Mouse (Mus musculus): ENCODE measurements around the gene Hpse2.
A peak's percentile ranks its signal among the peaks of the same experiment; 100 is the strongest.
"Not testable (repeated sequence)": the region's sequence is repeated elsewhere in the genome, so short reads cannot be mapped to it uniquely, and the experiment has no call there.

Hpse2 gene

DNA sequence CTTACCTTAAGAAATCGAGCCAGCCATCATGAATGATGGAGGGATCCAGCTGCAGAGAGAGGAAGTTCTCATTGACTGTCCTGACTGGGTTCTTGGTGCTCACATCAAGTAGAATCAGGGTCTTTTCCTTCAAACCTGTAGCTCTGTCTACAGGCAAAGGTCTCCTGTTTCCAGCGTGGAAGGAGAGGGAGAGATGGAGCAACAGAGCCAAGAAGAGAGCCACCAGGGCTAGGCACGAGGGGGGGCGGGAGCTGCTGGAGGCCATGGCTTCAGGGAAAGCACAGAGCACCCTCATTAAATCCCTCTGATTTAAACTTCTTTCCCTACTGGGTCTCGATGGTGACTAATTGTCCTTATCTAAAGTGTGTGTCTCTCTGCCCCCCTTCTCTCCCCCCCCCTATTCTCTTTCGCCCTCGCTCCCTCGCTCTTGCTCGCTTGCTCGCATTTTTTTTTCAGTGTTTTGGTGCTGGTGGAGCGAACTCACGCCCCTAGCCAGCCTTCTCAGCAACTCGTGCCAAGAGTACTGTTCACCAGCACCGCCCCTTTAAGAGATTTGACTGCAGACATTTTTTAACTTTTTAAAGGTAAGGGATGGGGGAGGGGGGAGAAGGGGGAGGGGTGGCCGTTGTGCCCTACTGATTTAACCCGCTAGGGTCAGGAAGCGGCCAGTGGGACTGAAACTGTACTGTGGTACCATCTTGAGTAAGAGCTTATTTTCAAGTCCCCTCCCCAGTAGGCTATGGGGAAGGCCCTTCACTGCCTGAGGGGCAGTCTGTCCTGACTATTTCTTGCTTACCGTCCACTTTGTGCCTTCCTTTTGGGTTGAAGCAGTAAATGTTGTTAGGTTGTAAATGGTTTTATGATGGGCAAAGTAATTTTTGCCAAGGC is at the start of gene Hpse2:
Gene Hpse2, minus strand, starts transcription at position 339 of the 888 bp plus-strand sequence.
- DNase-seq: peak; percentile 30

DNA sequence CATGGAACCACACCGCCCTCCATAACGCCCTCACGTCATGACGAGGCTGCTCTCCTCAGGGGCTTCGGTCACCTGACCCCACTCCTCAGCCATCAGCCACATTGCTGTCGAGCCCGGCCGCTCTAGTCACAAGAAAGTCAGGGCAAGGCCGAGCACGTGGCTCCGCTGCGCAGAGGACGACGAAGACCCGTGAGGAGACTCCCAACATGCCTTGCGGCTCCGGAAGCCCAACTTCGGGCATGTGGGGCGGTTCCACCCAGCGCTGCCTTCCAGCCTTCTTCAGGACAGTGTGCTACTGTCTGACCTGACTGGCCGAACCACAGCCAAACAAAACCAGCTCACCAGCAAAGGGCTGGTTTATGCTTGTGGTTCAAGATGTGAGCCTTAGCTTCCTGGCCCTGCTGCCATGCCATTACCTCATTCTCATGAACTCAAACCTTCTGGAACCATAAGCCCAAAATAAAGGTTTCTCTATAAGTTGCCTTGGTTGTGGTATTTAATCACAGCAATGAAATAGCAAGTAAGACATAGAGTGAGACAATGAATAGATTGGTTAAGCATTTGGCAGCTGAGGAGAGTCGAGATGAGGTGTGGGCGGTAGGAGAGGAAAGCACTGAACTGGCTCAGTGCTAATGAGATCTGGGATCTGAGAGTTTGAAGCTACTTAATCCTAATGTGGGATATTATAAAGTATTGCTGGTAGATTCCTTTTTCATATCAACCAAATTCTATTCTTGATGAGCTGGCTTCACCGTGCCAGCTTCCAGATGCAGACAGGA is 39.5 kb upstream of the Hpse2 start:
- no peak for DNase-seq

DNA sequence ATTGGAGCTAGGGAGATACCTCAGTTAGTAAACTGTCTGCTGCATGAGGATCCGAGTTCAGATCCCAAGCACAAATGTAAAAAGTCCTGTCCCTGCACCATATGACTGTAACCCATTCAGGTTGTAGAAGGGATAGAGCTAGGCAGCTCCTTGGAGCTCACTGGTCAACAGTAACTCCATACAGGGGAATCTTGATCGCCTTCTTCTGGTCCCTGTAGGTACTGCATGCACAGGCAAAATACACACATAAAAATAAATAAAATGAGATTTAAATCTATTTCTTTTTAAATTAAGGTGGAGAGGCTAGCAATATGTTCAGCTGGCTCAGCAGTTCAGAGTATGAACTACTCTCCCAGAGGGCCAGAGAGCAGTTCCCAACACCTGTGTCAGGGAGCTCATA is 35.9 kb upstream of the Hpse2 start:
- no peak for DNase-seq

DNA sequence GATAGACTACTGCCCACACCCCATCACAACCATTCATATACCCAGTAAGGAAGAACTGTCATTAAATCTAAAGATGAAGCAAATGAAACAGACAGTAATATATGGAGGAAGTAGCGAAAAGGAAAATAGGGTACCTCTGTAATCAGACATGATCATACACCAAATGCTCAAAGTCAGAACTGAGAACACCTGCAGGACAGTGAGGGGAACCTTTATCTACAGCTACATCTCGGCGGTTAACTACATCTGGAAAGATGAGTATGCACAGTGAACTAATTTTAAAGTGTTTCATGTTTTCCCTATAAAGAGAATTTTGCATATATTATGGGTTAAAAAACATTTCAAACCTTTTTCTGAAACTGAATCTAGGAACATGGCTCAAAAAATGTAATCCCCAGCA is 32.4 kb upstream of the Hpse2 start:
- no peak for DNase-seq

DNA sequence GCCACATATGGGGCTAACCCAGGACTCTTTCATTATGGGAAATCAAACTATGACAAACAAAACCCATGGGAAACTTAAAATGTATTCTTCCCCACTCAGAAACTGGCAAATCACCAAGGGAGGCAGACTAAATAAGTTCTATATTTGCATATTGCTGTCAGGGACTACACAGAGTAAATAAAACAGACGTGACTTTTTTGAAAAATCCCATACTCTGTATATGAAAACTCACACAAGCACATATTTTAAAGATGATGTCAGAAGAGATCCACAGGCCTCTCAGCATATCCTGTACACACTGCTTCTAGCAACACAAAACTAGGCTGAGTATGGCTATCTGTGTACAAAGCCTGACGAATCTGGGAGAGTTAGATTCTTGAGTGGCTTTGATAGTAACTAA is 27.4 kb upstream of the Hpse2 start:
- no peak for DNase-seq

DNA sequence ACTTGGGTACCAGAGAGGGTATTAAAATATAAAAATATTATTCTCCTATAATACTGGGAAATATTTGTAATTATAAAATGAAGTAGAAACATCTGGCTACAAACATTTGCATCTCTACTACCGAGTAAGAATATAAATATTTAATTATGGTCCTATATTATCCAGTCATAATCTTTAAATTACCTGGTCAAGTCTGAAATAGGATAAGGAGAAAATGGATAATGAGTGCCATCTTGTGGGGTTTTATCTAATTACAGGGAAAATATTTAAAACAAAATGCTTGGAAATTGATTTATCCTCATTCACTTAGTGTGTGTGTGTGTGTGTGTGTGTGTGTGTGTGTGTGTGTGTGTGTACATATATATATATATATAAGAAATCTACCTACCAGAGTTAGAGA is 19.0 kb upstream of the Hpse2 start:
- DNase-seq: no peak

DNA sequence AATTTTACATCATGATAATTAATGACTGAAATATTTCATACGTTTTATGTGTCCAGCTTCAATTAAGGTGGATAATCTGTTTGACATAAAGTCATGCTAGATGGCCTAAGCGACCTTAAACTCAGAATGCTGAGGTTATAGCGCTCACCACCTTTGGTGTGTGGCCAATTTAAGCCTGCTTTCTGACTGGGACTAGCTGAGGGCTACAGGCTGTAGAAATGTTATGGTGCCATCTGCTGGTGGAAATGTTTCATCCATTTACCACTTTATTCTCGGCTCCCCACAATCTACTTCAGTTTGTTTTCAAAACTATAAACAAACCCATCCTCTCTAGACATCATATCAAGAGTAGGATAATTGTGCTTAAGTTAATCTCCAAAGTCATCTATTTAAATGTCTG is 8.2 kb upstream of the Hpse2 start:
- DNase-seq: peak; percentile 65

DNA sequence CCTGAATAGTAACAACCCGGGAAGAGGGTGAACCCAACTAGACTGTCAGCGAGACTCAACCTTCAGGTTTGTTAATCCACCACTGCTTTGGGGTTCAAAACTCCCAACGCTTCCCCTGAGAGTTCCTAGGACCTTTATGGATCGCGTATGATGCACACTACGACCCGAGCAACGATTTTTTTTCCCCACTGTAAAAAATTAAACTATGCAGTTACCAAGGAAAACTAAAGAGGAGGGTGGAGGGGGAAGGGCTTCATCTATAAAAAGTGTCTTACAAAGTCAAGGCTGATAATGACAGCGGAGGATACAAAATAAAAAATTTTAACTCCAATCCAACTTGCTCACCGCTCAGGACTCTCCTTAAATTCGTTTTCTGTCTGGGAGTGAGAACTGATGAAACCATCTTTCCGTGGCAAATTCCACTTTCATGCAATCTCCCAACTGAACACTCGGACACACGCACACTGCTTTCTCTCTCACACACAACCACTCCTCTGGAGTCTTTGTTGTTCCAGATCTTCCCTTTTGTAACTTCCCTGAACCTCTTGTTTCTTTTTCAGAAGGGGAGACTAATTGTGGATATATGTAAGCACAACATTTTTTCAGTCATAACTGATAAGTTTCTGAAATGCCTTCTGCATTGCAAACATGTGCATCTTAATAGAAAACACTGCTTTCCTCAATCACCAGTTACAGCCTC is 934 bp downstream of the Hpse2 start:
- no peak for DNase-seq

DNA sequence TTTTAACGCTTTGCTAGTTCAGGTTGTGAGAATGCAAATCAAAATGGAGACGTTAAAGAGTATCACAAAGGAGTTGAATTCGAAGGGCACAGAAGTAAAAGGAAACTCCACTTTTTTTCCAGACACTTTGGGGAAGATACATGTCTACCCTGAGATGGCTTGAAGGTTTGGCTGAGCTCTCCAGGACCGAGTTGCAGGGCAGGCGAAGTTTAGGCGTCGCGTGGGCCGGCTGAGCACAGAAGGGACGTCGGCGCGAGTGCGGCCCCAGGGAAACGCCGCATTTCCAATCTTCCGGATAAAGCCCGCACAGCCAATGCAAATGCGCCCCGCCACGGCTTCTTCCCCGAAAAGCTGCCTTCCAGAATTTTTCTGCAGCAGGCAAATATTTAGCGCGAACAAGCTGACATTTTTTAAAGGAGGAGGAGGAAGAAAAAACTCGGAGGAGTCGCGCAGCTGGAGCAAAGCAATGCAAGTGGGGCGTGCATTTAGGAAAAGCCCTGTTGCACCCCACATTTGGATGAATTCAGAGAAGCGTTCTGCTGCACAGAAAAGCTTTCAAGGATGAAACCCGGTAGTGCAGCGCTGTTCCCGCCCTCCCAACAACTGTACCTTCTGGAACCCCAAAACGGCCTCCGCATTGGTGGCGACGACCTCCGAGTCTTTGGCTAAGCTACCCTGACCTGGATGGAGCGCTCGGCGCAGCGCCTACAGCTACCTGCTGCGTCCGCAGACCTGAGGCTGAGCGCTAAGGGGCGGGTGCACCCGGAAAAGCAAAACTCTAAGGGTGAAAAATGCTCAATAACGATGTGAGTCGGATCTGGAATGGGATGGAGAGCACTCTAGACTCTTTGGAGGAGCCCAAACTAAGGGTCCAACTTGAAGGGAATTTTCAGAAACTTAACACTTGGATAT is 1.9 kb downstream of the Hpse2 start:
- no peak for DNase-seq

DNA sequence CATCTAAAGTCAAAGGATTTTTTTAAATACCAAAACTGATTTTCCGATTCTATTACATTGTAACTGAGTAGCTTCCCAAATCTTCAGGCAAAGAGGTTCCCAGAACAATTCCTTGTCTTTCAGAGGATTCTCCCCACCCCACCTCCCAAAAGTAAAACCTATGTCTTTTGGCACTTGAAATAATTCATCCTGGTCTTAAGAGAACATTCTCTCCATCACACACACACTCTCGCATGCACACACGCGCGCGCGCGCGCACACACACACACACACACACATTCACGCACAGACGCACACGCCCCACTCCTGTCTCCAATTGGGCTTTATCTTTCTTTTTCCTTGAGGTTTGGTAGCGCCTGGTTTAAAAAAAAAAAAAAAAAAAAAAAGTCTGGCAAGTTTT is 2.7 kb downstream of the Hpse2 start:
- DNase-seq: no peak

DNA sequence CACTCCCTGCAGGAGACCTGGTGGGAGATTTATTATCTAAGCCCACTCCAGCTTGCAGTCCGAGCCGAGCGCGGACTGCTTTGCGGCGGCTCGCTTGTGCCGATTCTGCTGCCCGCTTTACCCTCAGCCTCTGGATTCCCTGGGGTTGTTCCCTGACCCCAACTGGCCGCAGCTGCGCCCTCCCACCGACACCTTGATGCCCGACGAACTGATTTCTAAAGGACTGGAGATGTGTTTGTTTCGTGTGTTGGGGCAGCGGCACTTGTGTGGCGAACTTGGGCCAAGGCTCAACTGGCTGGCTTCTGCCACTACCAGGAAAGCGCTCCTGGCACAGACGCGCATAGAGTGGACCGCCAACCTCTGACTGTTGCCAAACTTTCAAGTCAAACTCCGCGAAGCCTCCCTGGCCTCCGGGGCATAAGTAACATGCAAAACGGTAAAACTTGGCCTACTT is 3.1 kb downstream of the Hpse2 start:
- peak; percentile 14 for DNase-seq

DNA sequence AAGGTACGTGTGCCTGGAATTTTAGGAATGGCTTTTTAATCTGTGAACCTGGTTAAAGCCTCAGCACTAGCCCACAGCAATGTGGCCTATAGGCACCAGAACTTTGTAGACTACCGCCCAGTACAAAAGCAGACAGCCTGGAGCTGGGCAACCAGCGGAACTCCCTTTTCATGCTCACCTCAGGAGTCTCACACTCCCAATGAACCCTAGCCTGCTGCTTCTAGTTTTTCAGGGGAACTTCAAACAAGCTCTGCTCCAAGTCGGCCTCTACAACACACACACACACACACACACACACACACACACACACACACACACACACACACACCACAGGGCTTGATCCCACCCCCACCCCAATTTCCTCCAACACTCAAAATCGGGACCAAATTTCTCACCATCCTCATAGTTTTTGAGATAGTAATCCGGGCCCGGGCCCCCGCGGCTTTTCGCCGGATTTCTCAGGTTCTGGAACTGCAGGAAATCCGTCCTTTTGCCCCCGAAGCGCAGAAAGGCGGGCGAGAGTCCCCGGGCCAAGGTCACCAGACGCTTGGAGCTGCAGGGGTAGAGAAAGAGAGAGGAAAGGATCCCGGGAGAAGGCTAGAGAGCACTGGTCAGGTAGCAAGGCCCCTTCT is 3.7 kb downstream of the Hpse2 start:
- DNase-seq: no peak

DNA sequence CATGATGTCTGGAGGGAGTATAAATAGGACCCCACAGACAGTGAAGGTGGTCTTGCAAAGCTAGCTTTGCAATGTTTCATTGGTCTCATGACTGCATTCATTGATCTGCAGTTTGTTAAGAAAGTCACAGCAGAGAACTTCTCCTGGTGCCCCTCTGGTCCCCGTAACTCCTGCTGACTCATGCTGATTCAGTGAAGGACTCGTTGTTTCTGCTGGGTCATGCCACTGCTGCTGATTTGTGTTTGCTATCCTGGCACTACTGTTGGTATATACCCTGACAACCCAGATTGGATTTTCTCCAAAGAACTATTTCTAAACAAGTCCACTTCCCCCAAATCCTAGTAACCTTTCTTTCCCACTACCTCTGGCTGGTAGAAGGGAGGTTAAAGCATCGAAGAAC is 29.3 kb downstream of the Hpse2 start:
- DNase-seq: no peak

DNA sequence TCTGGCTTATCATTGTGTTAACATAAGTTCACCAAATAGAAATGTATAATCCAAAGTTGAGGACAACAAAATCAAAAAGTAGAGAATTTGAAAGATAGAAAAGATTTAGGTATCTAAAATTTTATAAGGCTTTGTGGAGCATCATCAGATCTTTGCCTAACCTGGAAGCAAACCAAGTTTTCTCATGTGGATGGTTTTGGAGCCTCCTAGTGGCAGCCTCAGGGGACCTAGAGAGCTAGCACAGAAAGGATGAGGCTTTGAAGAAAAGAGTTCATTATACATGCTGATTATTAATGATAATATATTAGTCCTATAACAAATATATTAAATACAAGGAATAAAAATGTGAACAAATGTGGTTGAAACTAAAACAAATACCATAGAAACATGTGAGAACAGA is 77.0 kb downstream of the Hpse2 start:
- DNase-seq: peak; percentile 68

DNA sequence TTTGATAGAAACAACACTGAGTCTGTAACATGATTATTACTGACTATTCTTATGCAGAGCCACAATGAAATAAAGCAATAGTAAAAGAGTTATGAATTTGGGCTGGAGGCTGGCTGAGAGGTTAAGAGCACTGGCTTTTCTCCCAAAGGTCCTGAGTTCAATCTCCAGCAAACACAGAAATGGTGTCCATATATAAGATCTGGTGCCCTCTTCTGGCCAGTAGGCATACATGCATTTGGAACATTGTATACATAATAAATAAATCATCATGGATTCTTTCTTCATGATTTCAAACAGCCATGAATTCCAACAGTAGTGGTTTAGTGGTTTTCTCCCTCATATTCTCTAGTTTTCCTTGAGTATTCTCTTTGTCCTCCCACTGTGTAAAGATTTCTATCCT is 81.4 kb downstream of the Hpse2 start:
- no peak for DNase-seq

DNA sequence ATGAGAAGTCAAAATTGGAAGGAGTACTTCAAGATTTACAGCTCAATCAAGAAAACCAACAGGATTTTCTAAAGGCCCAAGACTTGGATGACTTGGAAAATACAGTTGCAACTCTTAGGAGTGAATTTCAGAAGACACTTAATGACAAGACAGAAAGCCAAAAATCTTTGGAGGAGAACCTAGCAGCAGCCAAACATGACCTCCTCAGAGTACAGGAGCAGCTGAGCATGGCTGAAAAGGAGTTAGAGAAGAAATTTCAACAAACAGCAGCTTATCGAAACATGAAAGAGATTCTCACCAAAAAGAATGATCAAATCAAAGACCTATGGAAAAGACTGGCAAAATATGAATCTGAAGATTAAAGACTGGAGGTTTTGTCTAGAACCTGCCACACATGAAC is 106.8 kb downstream of the Hpse2 start:
- not testable (repeated sequence) for DNase-seq

DNA sequence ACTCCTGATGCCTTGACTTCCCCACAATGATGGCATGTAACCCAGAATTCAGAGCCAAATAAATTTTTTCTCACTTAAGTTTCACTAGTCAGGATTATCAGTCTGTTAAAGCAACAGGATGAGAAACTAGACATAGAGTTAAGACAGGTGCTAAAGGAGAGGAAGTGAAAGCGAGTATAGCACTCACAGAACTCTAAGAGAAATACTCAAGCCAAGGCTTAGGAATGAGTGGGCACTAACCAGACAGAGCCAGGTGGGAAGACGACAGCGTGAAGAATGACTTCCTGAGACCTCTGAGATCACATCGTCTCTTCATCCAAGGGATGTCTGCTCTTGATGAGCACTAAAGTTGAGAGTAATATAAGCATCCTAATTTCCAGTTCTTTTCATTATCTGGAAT is 144.2 kb downstream of the Hpse2 start:
- no peak for DNase-seq

DNA sequence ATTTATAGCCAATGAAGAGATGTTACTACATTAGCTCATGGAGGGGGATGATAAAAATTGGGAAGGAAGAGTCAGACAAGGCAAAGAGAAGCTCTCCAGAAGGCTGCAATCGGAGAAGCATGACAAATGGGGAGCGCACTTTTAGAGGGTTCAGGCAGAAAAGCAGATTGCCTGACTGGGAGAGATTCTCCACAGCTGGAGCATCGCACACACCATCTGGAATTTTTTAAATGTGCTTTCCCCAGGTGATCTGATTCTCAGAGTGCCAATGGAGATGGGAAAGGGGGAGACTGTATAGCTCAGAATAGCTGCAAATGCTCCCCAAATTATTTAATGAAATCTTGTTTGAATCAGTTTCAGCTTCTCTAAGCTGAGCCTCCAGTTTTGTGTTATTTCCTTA is 156.4 kb downstream of the Hpse2 start:
- no peak for DNase-seq

DNA sequence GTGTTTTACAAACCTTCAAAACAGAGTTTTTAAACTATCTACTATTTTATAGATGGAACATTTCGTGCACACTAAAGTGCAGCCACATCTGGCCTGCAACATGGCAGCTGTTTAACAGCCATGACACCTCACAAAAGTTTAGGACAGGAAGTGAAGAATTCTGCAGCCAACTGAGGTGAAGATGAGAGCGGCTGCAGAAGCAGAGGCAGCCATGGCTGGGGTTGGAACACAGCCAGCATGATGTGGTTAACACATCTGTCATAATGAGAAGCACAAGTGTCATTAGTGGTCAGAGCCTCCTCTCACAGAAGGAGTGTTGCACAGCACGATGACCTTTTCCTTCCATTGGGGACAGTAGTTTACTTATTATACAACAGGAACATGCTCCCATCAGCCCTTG is 194.6 kb downstream of the Hpse2 start:
- peak; percentile 38 for DNase-seq

DNA sequence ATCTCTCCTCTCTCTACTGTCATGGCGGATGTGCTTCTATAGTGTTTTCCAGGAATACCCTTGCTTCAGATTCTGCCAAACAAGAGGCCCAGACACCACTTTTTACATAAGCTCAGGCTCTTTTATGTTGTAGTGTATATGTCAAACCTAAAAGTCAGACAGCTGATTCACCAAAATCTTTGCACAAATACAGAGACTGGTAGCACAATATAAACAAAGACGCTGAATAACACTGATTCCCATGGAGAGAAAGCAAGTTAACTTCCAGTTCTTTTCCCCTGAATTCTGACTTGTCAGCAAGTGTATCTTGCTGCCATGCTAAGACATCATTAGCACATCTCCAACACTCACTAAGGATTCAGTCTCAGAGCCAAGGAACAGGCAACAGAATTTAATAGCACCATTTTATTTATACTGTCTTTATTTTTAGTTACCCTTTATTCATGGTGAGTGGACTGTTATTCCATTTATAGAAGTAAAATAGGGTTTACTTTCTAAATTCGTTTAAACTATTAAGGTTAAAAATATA is 212.7 kb downstream of the Hpse2 start:
- no peak for DNase-seq

DNA sequence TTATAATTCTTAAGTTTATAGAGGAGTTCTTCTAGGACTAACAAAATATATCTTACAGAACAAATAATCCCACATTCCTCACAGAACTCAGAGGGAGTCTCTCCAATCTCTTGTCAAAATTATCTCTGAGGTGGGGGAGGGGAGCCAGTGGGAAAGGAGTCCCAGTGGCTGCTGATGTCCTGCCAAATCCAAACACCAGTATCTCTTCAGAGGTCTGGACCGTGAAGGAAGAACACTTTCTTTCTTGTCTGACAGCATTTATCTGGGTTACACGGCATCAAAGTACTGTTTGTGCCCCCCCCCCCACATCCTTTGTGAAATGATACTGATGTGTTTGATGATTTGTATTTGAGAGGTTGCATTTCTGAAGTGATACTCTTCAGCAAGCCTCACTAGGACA is 213.3 kb downstream of the Hpse2 start:
- peak; percentile 46 for DNase-seq

DNA sequence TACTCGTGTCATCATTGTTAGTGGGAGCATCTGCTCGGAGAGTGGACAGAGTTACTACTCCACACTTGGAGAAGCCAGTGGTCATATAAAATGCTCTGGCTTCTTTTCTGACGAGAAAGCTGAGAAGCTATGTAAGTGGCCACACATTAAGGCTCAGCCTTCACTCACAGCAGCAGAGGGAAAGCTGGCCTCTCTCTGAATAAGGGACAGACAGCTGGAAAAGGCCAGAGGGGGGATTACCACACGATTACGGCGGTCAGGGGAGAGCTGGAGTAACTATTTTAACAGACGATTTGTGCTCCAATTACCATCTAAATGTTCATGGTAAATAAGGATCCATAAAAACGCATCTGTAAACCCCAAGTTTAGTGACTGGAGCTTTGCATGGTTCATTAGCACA is 232.1 kb downstream of the Hpse2 start:
- peak; percentile 16 for DNase-seq

Measured in lung, postnatal 10 days (tissue).